Mouse (Mus musculus) left cerebral cortex, adult 18-20 months (tissue): ENCODE data around the gene Gm4131. TPM values are rescaled to one million over a fixed set of nuclear protein-coding genes. Genes with fewer than 3 reads are reported as not detected.

ENCODE experiments used
- total RNA-seq, 2 experiments: library from RNA; stranded (reverse); gene quantifications; 2 replicates each; pipeline ENCODE4 v1.2.3; 2021

The Gm4131 gene
- total RNA-seq, 2 experiments from 2014 or later: not detected

Other genes starting within 250 kb of the Gm4131 start
- under 1 TPM; 0.16 to 0.30 TPM for gene Gucy1b2, start 110.6 kb downstream of the Gm4131 start, total RNA-seq
- gene Fam124a, start 11.2 kb downstream of the Gm4131 start, total RNA-seq: 10 to 100 TPM; 20.8 to 23.3 TPM
- not detected for gene Serpine3, start 96.7 kb upstream of the Gm4131 start, total RNA-seq
- 10 to 100 TPM; 32.2 to 43.1 TPM for gene Ints6, start 194.2 kb upstream of the Gm4131 start, total RNA-seq